Mouse (Mus musculus) cerebellum, postnatal 25 days (tissue): ENCODE measurements around the gene Tdrd9.
A peak's percentile ranks its signal among the peaks of the same experiment; 100 is the strongest.
"Not testable (repeated sequence)": the region's sequence is repeated elsewhere in the genome, so short reads cannot be mapped to it uniquely, and the experiment has no call there.

Experiments used
- DNase-seq, 2 experiments: peaks; one replicate each; pipeline ENCODE4 v3.0.0; 2021; ENCODE audit warnings: mixed read lengths in 2 of 2

The Tdrd9 gene

DNA sequence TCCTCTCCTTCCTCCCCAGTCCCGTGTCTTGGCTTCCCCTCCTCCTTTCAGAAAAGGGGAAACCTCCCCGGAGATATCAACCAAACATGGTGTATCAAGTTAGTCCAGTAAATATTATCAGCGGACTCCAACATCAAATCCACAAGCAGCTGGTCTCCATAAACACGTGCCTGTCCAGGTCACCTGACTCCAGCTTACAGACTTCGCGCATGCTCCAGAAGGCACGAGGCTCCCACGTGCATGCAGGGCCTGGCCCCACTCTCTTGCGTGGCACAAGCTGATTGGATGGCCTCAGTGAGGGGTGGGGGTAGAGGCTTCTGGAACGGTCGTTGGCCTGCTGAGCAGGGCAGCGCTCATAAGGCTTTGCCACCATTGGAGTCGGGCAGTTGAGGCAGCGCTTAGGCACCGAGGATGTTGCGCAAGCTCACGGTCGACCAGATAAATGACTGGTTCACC, at the start of gene Tdrd9:
Gene Tdrd9 (plus strand): TSS at position 329 of the 456 bp plus-strand sequence.
- no peak for DNase-seq

DNA sequence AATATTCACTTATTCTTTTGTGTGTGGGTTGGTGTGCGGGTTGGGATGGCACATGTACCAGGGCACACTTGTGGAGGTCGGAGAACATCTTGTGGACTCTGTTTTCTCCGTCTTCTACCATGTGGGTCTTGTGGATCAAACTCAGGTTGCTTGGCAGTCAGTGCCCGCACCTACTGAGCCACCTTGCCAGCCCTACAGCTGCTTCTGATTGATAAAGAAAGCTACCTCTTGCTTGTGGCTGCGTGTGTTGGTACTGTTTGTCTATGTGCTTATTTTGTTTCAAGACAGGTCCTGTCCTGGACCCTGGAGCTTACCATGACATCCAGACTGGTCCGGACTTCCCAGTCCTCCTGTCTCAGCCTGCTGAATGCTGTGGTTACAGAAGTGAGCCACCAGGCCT, 48.2 kb upstream of the Tdrd9 start:
- DNase-seq, result no peak

DNA sequence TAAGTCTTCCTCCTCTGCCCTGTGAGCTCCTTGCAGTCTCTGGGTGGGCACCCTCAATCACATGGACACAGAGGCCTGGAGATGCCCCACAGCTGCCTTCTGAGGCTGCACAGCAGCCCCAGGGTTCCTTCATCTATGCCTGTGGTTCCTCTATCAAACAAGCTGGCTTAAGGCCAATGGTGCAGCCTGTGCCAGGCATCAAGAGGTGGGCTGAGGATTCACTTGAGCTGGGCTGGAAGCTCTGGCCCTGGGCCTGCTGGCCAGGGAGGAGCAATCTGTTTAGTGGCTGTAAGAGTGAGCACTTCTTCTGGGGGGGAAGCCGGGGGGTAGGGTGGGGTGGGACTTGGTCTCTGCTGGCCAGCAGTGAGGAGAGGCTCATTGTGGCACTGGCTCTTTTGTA, 44.0 kb upstream of the Tdrd9 start:
- peak in 1 of 2 experiments; percentile 55 for DNase-seq

DNA sequence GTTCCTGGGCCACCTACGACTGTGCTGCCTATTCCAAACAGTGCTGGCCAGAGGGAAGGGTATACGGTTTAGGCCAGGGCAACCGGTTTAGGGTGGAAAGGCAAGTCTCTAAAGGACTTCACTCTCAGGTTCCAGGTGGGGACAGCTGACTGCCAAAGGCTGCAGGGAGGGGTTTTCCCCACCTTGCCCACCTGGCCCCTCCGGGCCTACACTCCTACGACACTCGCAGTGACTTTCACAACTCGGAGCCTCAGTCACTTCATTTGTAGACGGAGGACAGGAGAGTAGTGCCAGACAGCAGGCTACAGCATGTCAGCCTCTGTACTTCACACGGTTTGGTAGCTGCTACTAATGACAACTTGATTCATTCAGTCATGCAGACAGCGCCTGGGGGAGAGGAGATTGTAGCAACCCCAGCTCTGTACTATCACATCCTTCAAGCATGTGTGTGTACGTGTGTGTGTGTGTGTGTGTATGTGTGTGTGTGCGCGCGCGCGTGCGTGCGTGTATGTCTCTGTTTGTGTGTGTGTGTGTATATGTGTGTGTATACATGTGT, 42.9 kb upstream of the Tdrd9 start:
- no peak for DNase-seq

DNA sequence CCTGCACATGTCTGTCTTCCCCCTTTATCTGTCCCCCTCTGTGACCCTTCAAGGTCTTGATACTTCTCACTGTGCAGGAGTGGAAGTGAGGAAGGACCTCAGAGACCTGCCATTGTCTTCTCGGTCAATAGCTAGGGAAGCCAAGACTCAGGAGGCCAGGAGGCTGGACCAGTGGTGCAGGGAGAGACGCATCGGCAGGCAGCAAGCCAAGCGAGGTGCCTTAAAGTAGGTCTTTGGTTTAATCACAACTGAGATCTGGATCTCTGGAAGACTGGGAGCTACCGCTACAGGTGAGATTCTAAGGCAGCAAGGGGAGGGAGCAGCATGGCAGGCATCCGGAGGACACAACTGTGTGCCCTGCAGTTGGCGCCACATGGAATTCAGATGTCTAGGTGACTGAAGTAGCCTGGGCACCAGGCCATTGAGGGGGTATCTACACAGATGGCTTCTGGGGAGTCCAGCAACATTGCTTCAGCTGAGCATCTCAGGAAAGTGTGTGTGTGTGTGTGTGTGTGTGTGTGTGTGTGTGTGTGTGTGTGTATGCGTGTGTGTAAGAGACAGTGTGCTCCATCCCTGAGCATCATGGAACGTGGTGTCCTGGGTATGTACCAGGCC, 39.8 kb upstream of the Tdrd9 start:
- no peak for DNase-seq

DNA sequence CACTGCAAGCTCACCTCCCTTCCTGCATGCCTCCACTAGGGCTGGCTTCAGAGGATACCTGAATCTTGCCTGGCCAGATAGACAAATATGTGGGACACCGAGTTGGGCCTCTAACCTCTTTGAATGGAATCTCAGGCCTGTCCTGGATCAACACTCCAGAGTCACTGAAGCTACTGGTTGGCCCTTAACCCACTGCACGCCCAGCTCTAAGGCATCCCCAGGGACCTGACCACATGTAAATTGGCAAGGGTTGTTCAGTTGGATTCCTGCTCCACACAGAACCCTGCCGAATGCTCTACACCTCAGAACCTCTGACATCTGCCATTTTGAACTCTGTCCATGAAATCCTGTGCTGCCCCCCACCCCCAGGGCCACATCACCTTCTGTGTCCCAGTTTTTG, 38.8 kb upstream of the Tdrd9 start:
- no peak for DNase-seq

DNA sequence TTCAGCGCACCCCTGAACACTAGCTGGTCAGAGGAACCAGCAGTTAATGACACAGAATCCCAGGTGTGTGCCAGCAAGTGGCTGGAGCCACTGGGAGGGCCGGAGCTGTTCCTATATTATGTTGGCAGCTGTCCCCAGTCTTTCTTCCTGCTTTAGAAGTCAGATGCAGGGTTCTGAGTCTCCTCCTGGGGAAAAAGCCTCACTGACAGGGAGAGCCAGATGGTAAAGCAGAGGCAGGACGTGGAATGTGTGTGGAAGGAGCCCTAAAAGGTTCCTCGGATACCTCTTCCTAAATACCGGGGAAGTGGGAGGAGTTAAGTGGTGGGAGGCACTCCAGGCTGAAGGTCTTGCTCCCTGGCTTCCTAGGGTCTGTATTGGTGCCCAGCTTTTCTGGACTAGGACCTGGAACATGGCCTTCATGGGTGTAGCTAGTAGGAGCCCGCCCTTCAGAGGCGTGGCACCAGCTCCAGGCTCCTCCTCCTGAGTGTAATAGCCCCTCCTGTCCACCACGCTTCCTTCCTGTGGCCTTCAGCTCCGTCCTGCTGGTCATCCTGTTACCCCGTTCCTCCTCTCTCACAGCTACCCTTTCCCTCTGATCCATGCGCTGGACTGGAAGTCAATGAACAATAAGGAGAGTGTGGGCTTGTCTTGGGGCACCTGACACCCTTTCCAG, 38.2 kb upstream of the Tdrd9 start:
- peak in 1 of 2 experiments; percentile 22 for DNase-seq

DNA sequence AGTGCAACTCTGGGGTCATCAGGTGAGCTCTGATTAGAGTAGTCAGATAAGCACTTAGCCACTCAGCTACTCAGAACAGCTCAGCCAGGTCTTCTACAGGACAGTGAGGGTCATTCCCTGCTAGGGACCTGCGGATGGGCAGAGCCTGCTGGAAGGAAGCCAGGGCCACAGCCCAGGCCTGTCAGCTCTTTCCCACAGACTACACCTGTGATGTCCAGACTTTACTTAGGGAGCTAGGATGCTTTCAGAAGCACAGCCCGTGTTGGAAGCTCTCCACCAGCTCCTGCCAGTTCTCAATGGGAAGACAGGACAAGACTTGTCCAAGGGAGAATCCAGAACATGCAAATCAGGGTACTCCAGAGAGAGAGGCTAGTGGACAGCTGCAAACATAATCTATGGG, 37.4 kb upstream of the Tdrd9 start:
- peak; percentile 50 to 62 for DNase-seq

DNA sequence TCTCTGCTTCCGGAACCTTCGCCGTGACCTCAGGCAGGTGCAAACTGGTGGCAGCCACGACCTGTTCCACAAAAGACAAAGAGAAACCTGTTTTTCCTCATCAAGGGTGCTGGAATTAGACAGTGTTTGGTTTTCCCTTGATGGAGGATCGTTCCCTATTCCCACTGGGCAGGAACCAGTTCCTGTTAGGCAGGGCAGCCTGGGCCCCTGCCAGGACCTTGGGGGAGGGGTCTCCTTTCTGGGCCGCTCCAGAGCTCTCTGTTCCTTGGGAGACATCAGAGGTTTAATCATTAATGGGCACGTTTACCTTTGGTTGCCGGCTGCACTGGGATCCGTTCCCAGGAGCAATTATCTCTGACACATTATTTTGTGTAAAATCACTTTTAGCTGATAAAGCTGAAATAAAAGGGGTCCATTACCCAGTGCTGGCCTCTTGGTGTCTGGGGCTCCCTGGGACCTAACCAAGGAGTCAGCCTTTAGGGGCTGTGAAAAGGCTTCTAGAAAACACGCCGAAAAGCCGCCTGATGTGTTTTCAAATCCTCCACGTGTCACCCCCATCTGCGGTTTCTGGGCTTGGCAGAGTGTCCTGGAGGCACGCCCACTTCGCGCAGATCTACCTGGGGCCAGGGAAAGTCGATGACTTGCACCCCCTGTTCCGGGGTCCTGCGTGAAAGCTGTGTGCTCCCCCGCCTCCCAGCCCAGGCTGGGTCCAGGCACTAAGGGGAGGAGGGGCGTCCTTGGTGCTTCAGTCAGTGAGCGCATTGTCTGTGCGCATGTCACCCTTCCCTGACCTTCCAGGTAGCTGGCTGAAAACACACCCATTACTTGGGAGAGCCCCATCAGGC, 34.4 kb upstream of the Tdrd9 start:
- DNase-seq, result peak in 1 of 2 experiments; percentile 43

DNA sequence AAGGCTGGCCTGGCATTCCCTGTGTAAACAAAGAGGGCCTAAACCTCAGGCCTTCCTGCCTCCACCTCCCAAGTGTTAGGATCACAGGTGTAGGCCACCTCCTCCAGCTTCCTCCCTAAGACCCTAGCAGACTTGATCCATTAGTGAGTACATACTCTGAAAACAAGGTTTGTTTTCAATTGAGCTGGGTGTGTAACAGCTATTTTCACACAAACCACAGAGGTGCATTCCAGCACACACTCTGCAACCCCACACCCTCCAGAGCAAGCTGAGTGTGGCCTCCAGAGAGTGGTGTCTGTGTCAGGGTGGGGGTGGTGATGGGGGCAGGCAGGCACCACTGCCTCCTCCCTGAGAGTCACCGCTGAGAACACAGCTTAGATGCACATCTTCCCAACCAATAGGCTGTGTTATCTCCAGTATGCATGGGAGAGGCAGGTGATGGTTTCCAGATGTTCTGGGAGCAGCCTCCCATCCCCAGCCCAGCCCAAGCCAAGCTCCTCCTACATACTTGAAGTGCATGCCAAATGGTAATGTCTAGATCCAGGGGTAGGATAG, 32.7 kb upstream of the Tdrd9 start:
- DNase-seq, result no peak

DNA sequence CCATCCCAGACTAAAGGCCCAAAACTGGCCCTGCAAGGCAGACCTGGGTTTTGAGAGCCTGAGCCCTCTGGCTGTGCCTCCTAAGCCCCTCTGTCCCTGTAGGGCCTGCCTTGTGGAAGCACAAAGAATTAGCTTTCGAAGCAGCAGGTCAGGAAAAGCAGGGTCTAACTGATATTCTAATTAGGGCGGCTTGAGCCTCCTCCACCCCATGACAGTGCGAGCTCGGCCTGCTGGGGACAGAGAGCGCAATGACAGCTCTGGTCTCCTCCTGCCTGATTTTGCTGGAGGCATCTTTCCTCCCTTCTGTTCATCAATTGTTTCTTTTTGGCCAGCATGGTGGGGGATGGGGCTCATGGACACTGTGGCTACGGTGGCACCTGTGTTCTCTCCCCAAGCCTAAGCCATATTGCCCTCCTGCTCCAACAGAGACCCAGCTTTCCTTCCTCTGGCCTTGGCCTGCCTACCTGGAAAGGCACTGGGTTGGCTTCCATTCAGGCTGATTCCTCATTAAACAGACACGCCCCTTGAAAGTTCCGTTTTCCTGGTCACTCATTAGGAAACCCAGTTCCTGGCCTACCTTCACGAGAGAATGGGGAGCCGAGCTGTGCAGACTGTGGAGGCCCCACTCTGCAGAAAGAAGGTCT, 27.8 kb upstream of the Tdrd9 start:
- no peak for DNase-seq

DNA sequence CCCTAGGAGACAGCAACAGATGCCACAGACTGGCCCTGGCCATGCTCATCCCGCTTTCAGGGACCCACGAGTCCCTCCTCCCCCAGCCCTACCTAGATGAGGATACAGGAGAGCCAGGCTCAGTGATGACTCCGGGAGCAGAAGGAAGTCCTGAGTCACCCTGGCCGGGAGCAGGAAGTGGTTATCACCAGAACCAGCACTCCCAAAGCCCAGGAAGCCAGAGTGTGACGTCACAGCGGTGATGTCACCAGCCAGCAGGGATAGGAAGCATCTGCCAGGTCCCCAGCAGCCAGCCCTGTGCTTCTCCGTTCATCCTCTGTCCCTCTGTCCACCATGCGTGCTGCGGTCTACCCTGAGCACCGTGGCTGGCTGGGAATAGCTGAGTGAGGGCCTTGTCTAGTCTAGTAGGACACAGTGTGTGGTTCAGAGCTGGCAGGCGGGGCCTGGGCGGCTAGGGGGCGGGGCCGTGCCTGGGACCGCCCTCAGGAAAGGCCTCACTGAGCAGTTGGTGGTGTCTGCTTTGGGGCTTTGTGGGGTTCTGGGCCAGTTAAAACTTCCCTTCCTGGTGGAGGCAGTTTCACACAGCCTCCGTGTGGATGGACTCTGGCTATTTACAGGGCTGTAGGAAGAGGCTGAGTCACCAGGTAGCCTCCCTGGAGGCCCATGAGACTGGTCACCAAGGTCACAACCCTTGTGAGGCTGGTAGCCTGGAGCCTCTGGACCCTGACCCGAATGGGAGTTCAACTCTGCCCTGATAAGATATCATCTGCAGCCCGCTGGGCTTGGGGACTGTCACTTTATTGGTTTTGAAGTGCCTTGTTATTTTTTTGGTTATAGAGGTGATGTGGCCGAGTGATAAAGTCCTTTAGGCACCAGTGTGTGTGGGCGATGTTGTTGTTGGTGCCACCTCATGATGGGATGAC, 27.0 kb upstream of the Tdrd9 start:
- DNase-seq, result not testable (repeated sequence)

DNA sequence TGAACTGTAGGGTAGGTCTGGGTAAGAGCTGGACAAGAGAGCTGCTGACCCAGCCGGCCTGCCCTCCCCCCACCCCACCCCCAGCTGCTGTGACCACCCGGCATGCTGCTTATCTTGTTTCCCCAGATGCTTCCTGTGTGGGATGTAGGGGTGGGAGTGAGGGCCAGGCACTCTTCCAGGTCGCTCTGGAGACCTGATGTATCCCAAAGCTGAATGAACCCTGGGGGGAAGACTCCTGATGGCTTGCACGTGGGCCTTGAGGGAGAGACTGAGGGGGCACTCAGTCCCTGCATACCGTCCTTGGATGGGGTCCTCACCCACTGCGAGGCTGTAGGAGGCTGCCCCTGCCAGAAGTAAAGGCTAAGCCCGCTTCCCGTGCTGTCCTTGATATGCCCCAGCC, 26.2 kb upstream of the Tdrd9 start:
- no peak for DNase-seq

DNA sequence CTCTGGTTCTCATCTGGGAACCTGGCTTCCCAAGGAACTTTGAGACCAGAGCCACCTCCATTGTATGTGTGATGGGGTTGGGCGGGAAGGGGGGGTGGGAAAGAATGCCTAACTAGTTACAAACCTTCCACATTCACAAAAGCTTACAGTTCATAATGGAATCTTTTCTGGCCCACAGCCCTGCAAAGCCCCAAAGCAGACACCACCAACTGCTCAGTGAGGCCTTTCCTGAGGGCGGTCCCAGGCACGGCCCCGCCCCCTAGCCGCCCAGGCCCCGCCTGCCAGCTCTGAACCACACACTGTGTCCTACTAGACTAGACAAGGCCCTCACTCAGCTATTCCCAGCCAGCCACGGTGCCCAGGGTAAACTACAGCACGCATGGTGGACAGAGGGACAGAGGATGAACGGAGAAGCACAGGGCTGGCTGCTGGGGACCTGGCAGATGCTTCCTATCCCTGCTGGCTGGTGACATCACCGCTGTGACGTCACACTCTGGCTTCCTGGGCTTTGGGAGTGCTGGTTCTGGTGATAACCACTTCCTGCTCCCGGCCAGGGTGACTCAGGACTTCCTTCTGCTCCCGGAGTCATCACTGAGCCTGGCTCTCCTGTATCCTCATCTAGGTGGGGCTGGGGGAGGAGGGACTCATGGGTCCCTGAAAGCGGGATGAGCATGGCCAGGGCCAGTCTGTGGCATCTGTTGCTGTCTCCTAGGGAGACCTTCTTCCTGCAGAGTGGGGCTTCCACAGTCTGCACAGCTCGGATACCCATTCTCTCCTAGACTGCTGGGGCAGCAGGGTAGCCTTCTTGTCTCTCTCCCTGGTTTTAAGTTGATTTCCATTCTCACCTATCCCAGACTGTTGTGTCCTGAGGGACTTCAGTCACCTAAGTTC, 25.3 kb upstream of the Tdrd9 start:
- DNase-seq, result not testable (repeated sequence)

DNA sequence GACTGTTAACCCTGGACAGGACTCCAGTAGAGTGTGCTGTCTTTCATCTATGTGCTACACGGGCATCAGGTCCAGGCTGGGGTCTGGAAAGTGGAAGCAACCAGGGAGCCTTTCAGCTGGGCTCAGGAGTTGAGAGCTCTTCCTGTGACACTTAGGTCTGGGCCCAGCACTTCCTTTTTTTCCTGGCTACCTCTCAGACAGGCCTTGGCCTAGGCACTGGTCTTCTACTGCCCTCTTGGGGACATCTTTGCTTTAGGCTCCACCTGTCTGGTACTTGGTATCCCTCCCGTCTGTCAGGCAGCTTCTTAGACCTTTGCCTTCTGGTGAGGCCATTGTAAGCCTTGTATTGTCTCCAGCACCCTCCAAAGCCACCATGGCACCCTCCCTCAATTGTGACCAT, 24.6 kb upstream of the Tdrd9 start:
- DNase-seq, result peak; percentile 55 to 72

DNA sequence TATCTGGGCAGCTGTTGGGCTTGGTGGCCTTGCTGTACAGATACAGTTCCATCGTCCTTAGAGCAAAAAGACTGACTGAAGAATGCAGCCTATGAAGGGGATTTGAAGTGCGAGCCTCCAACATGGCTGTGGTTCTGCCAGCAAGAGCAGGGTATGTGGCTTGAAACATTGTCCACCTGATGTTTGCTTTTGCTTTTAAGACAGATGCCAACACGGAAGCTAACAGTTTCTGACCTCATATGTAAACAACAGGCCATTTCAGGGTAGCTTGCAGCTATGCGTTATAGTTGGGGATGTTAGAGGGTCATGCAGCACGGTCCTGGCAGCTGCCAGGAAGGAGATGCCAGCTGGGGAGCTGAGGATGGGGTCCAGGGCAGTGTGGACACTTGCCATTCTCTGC, 20.9 kb upstream of the Tdrd9 start:
- DNase-seq, result no peak

DNA sequence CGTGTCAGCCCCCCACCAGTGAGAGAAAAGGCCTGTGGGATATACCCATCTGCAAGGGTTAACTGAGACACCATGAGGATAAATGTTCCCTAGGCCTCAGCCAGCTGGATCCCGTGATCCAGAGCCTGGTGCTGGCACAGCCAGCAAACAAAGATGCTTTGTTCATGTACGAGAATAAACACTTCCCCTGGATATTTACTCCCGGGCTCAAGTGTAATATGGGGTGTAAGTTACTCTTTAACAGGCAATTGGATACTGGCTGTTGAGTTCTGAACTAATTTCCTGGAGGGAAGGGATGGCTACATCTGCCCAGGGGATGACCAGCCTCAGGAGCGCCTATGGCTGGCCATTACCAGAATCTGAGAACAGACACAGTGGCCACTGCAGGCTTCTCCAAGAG, 19.7 kb upstream of the Tdrd9 start:
- DNase-seq, result no peak

DNA sequence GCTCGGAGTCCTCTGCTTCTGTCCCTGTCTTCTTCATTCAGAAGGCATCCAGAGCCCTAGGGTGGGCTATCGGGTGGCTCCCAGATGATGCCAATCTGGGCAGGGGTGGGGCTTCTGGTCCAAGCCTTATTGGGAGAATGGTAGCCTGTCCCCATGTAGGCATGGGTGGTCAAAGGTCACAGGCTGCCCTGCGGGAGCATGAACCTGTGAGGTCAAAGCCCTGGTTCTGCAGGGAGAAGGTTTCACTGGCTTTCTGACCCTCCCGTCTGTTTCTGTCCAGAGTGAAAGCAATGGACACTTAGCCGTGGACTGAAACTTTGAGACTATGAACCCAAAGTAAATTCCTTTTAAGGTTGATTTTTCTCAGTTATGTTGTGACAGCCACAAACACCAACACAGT, 15.2 kb upstream of the Tdrd9 start:
- no peak for DNase-seq

DNA sequence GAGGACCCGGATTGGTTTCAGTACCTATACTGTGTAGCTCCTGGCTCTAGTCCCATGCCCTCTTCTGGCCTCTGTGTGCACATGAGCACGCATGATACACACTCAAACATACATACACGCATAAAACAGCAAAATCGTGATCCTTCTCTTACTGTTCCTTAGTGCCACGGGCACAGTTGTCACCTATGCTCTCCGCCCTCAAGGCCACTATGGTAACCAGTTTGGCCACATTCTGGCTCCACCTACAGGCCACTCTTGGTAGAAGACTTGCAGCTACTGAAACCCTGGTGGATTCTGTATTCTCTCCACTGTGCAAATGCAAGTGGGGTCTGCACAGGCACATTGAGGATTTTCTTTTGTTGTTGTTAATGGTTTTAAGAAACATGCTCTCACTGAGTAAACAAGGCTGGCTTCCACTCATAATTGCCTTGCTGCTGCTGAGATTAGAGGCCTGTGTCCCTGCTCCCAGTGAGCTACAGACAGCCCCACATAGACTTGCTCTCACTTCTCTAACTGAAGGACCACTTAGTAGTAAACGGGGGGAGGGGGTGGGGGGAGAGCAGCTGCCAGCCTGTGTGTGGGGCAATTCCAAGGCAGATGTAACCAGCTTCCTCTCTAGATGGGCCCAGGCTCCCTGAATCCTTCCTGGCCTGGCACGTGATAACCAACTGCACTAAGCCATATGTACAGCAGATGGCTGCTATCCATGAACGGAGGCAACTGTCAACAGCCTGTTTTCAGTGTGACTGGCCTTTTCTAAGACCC, 13.1 kb upstream of the Tdrd9 start:
- peak; percentile 81 to 90 for DNase-seq

DNA sequence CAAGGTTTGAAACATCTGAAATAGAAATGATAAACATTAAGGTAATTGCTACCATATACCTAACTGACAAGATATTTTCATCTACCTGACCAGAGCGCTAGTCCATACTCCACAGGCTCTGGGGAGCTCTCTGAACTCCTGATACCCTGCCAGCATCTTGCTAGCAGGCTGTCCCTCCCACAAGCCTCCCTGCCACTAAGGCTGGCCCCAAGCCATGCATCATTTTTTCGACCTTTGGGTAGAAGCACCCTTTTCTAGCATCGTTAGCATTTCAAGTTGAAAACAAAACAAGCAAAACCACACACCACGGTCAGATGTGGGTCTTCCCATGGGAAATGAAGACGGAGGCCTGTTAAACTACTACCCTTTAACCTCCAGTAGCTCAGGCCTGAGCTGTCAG, 8.0 kb upstream of the Tdrd9 start:
- DNase-seq, result peak in 1 of 2 experiments; percentile 61
